ENCODE assay signal across 15 mouse cellular contexts in the genomic region with DNA sequence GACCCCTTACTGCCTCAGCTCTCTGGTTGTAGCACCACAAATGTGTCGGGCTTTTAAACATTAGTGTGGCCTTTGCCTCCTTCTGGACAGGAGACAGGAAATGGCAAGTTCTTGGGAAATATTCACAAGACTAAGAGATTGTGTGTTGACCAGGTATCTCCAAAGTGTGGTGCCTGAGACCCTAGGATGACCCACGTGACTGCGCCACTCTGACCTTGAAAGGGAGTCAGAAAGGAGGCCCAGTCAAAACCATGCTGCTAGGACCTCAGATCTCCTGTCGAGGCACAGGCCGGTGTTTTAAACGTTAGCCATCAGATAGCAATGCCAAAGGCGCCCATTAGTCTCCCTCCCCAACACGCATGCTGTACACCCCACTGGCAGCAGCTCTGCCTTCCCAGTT.
A peak's percentile ranks its signal among the peaks of the same experiment; 100 is the strongest.
DNase-seq lines count a peak whose midpoint lies in the region.
"Had no signal": no experiment of that assay in that cellular context is flagged by ENCODE, and none has a peak within 500 bp of the region (broad histone marks: within the 10 kb centered on the region; RNA-seq: fewer than 3 reads in every experiment).

No protein-coding gene starts in this region.

- no peak overlapping the region for H3K4me3 ChIP-seq in heart, embryonic 10.5 days

- H3K9me3 ChIP-seq in heart, embryonic 10.5 days = no peaks in the 10 kb centered on the region
- H3K9me3 ChIP-seq: G1E had no signal

- H3K27me3 ChIP-seq in heart, embryonic 10.5 days (ENCODE audit: insufficient read depth, poor library complexity, severe bottlenecking) = peaks cover 4% of the 10 kb centered on the region; the same call in 1 of the 2 replicates

- no peaks in the 10 kb centered on the region for H3K36me3 ChIP-seq in heart, embryonic 10.5 days
- H3K36me3 ChIP-seq: G1E had no signal

- WGBS in heart, embryonic 10.5 days = 78% methylated on average over 8 of the region's 8 CpGs

- H3K27ac ChIP-seq in heart, embryonic 10.5 days = no peak overlapping the region

- DNase-seq in heart, adult 11 months = peak; percentile 51
- DNase-seq in heart, adult 18-20 months = no peak
- peak; percentile 69 for DNase-seq in heart, embryonic 10.5 days (ENCODE audit: low spot score)
- DNase-seq in heart, adult 9 months (ENCODE audit: low spot score in 2 of 2) = no peak
- DNase-seq: adrenal gland, adult 2 months; adrenal gland, adult 8-10 months; adrenal gland, postnatal 10 days; adrenal gland, postnatal 14 days; adrenal gland, postnatal 25 days; adrenal gland, postnatal 36 days; B cell, adult 2 months; cerebellum, adult 11 months; cerebellum, adult 11-12 months; cerebellum, adult 18-20 months had no signal

- H3K4me1 ChIP-seq in heart, embryonic 10.5 days = peaks cover 7% of the 10 kb centered on the region; the same call in 1 of the 2 replicates

Comparison
In these comparisons a context has a peak if more than half of its experiments do, and no peak if none do; other contexts are left out.
1. DNase-seq: peak in heart, adult 11 months (single experiment) and heart, embryonic 10.5 days (single experiment); none in heart, adult 18-20 months (0 of 2) and heart, adult 9 months (0 of 2).